Mouse (Mus musculus) heart, embryonic 14.5 days (tissue): ENCODE measurements around the gene Hax1. TPM values are rescaled to one million over a fixed set of nuclear protein-coding genes. Genes with fewer than 3 reads are reported as not detected.

Source experiments
- ATAC-seq: fragments of 200-750 bp; cut with Nextera tagmentation; 2 replicates; pipeline ENCODE4 v1.8.0; 2017; ENCODE audit warnings: low read depth, moderate TSS enrichment; ENCODE audit not compliant: insufficient number of reproducible peaks, insufficient read depth, low FRiP score
- H3K27ac ChIP-seq, 2 experiments: fragments of 200-500 bp in 1 of 2; fragments of 300-500 bp in 1 of 2; sonication (generic) in 1 of 2; replicated peaks in 1 of 2; 2 replicates each; pipeline ENCODE4 v1.5.1; 2012 to 2014; ENCODE audit warnings: low read depth in 2 of 2, low read length in 2 of 2, control low read depth in 1 of 2, mild to moderate bottlenecking in 1 of 2, mixed read lengths in 1 of 2; ENCODE audit not compliant: control insufficient read depth in 1 of 2, insufficient read depth in 1 of 2
- H3K27me3 ChIP-seq: fragments of 300-500 bp; sonication (generic); 2 replicates; pipeline ENCODE4 v1.6.1; 2014; ENCODE audit warnings: mild to moderate bottlenecking, low read length, control low read depth; ENCODE audit not compliant: control insufficient read depth, insufficient read depth
- H3K36me3 ChIP-seq: fragments of 300-500 bp; sonication (generic); 2 replicates; pipeline ENCODE4 v1.6.1; 2014; ENCODE audit warnings: mild to moderate bottlenecking, control low read depth, low read length, mixed read lengths; ENCODE audit not compliant: control insufficient read depth, insufficient read depth
- H3K4me1 ChIP-seq, 2 experiments: fragments of 200-500 bp in 1 of 2; fragments of 300-500 bp in 1 of 2; sonication (generic) in 1 of 2; 2 replicates each; pipeline ENCODE4 v1.6.1; 2012 to 2014; ENCODE audit warnings: low read length in 2 of 2, control low read depth in 1 of 2, mixed read lengths in 1 of 2; ENCODE audit not compliant: control insufficient read depth in 2 of 2, insufficient read depth in 2 of 2
- H3K4me2 ChIP-seq: fragments of 300-500 bp; sonication (generic); 2 replicates; pipeline ENCODE4 v1.6.1; 2014; ENCODE audit warnings: mild to moderate bottlenecking, low read length
- H3K4me3 ChIP-seq, 2 experiments: fragments of 200-500 bp in 1 of 2; fragments of 300-500 bp in 1 of 2; sonication (generic) in 1 of 2; 2 replicates each; pipeline ENCODE4 v1.5.1; 2012 to 2014; ENCODE audit warnings: low read length in 2 of 2, mild to moderate bottlenecking in 2 of 2, control low read depth in 1 of 2, low read depth in 1 of 2, moderate library complexity in 1 of 2; ENCODE audit not compliant: control insufficient read depth in 1 of 2, insufficient read depth in 1 of 2
- H3K9ac ChIP-seq: fragments of 300-500 bp; sonication (generic); 2 replicates; pipeline ENCODE4 v1.6.1; 2014; ENCODE audit warnings: mild to moderate bottlenecking, low read length
- H3K9me3 ChIP-seq: fragments of 300-500 bp; sonication (generic); 2 replicates; pipeline ENCODE4 v1.6.1; 2016; ENCODE audit warnings: low read length, control low read depth; ENCODE audit not compliant: control insufficient read depth
- WGBS: fragments of 180-500 bp; shearing (Covaris S2); extraction: QIAGEN DNeasy Blood & Tissue Kit; methylation state at CpG from one replicate; pipeline ENCODE4 v1.1.7; 2014; 5-methylcytosine and 5-hydroxymethylcytosine counted together
- microRNA-seq: library from miRNA; unstranded; fragments of <30 nt; microRNA quantifications from one replicate; pipeline ENCODE4, GENCODE M21; 2016
- polyA plus RNA-seq: library from polyadenylated mRNA; unstranded; fragments of >200 nt; fragmentation: Nextera tagmentation; extraction: Ambion mirVana; gene quantifications from 2 replicates; pipeline ENCODE4 v1.2.1, GENCODE M21; 2014

The Hax1 gene
- polyA plus RNA-seq, 1 experiment from 2014 or later, result 81.9 TPM

DNA sequence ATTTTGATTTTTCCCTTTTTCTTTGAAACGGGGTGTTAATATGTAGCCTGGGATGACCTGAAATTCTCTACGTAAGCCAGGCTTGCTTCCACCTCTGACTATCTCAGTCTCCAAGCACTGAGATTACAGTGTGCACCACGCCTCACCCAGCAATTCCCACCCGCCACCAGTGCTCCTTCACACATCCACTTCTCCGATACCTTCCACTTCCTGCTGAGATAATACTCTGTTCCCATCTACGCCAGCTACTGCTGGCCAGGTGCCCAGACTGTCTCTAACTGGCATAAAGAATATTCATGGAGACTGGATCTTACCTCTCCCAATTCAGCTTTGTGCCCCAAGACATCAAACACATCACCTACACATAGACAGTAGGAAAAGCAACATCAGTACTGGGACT lies 49.9 kb downstream of the Hax1 start:
- H3K9ac ChIP-seq, result no peak overlapping the region
- H3K27ac ChIP-seq, result no peak overlapping the region
- 33% methylated on average over 6 of the region's 6 CpGs for WGBS
- H3K4me3 ChIP-seq, result no peak overlapping the region
- no peaks in the 10 kb centered on the region for H3K9me3 ChIP-seq
- peaks cover 99% of the 10 kb centered on the region for H3K36me3 ChIP-seq
- no peak overlapping the region for H3K4me2 ChIP-seq
- peaks cover 0 to 7% of the 10 kb centered on the region in 2 experiments for H3K4me1 ChIP-seq
- no peak for ATAC-seq
- H3K27me3 ChIP-seq, result no peaks in the 10 kb centered on the region

DNA sequence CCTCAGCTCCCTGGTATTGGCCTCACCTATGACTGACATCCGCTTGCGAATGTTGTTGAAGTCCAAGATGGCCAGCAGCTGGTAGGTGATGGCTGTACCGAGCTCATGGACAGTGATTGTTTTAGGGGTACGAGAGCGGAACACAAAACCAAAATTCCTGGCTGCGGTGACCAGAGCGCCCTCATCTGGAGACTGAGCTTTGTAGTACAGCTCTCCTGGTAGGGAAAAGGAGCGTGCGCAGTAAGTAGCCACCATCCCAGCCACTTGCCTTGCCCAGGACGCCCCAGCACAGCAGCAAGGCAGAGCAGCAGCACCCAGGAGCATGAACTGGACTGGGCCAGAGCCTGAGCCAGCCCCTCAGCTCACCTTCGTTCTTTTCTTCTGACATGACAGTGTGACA lies 50.6 kb downstream of the Hax1 start:
- H3K9me3 ChIP-seq, result no peaks in the 10 kb centered on the region

More for the DNA sequence above, 50.6 kb downstream of the Hax1 start:
- H3K27me3 ChIP-seq, result no peaks in the 10 kb centered on the region
- no peak for ATAC-seq
- H3K36me3 ChIP-seq, result peaks cover 100% of the 10 kb centered on the region
- no peak overlapping the region for H3K4me2 ChIP-seq
- no peak overlapping the region for H3K27ac ChIP-seq
- H3K9ac ChIP-seq, result no peak overlapping the region
- WGBS, result 89% methylated on average over 11 of the region's 11 CpGs
- peaks cover 0 to 7% of the 10 kb centered on the region in 2 experiments for H3K4me1 ChIP-seq
- no peak overlapping the region for H3K4me3 ChIP-seq

Small RNA genes lying within 50 kb of the gene (microRNA-seq; reads per million reads assigned to microRNA genes)
- not detected for gene Mir7669

Other genes starting within 250 kb of the Hax1 start
- gene Chrnb2, start 234.1 kb downstream of the Hax1 start, polyA plus RNA-seq, result 0.24 and 0.38 TPM in 2 replicates
- gene Ube2q1, start 225.2 kb downstream of the Hax1 start, polyA plus RNA-seq, result 13.6 and 15.7 TPM in 2 replicates
- 8.9 and 9.0 TPM in 2 replicates for gene She, start 167.4 kb downstream of the Hax1 start, polyA plus RNA-seq
- 0.32 and 0.58 TPM in 2 replicates for gene Il6ra, start 85.6 kb downstream of the Hax1 start, polyA plus RNA-seq
- gene Atp8b2, start 35.3 kb downstream of the Hax1 start, polyA plus RNA-seq, result 11.0 and 11.4 TPM in 2 replicates
- 146 and 162 TPM in 2 replicates for gene 4933434E20Rik, start 52.9 kb upstream of the Hax1 start, polyA plus RNA-seq
- 154 and 173 TPM in 2 replicates for gene Ubap2l, start 53.8 kb upstream of the Hax1 start, polyA plus RNA-seq
- gene Tpm3, start 73.9 kb upstream of the Hax1 start, polyA plus RNA-seq, result 236 and 242 TPM in 2 replicates
- 0.24 and 0.43 TPM in 2 replicates for gene Nup210l, start 105.4 kb upstream of the Hax1 start, polyA plus RNA-seq
- gene Rps27, start 214.9 kb upstream of the Hax1 start, polyA plus RNA-seq, result 1,133 and 1,344 TPM in 2 replicates
- gene Rab13, start 214.9 kb upstream of the Hax1 start, polyA plus RNA-seq, result 12.1 and 12.6 TPM in 2 replicates
- gene Jtb, start 232.8 kb upstream of the Hax1 start, polyA plus RNA-seq, result 95.1 and 96.7 TPM in 2 replicates
- gene Creb3l4, start 244.7 kb upstream of the Hax1 start, polyA plus RNA-seq, result 1.9 and 3.5 TPM in 2 replicates
- 86.6 and 88.2 TPM in 2 replicates for gene Slc39a1, start 249.4 kb upstream of the Hax1 start, polyA plus RNA-seq